Mouse (Mus musculus): ENCODE results near the gene Cramp1l. TPM values are rescaled to one million over a fixed set of nuclear protein-coding genes. Genes with fewer than 3 reads are reported as not detected.
"Not testable (repeated sequence)": the region's sequence is repeated elsewhere in the genome, so short reads cannot be mapped to it uniquely, and the experiment has no call there.

The Cramp1l gene
- polyA plus RNA-seq, 1 experiment from 2014 or later, result 13.0 TPM

GRCm38 (mm10) chr17:24943589-24943988 lies 72.0 kb downstream of the Cramp1l start:
- H3K27ac ChIP-seq (replicated peaks; ENCODE audit: low read depth, low read length); DNase-seq (ENCODE audit: low spot score); H3K4me1 ChIP-seq (ENCODE audit: control insufficient read depth, insufficient read depth, low read length); H3K27me3 ChIP-seq (ENCODE audit: control insufficient read depth, insufficient read depth, low read length); H3K9ac ChIP-seq (ENCODE audit: low read length); ATAC-seq (ENCODE audit: insufficient number of reproducible peaks, low FRiP score, low TSS enrichment, low read depth); H3K9me3 ChIP-seq (ENCODE audit: control insufficient read depth, low read length); H3K4me3 ChIP-seq (ENCODE audit: low read depth, low read length); H3K4me2 ChIP-seq (ENCODE audit: low read depth, severe bottlenecking): not testable (repeated sequence)
- peaks cover 17% of the 10 kb centered on the region for H3K36me3 ChIP-seq (ENCODE audit: control insufficient read depth, insufficient read depth, low read length)
- WGBS, result 93% methylated on average over 1 of the region's 1 CpGs

- no peak overlapping the region for H3K9ac ChIP-seq (ENCODE audit: low read length)
- no peak overlapping the region for H3K4me2 ChIP-seq (ENCODE audit: low read depth, severe bottlenecking)
- DNase-seq (ENCODE audit: low spot score) (no peak), ATAC-seq (ENCODE audit: insufficient number of reproducible peaks, low FRiP score, low TSS enrichment, low read depth) (no peak)
- H3K4me1 ChIP-seq (ENCODE audit: control insufficient read depth, insufficient read depth, low read length), result no peaks in the 10 kb centered on the region
- no peaks in the 10 kb centered on the region for H3K27me3 ChIP-seq (ENCODE audit: control insufficient read depth, insufficient read depth, low read length)
- H3K9me3 ChIP-seq (ENCODE audit: control insufficient read depth, low read length), result no peaks in the 10 kb centered on the region
- WGBS, result 88% methylated on average over 7 of the region's 7 CpGs
- no peak overlapping the region for H3K27ac ChIP-seq (replicated peaks; ENCODE audit: low read depth, low read length)
- H3K4me3 ChIP-seq (ENCODE audit: low read depth, low read length), result no peak overlapping the region
- H3K36me3 ChIP-seq (ENCODE audit: control insufficient read depth, insufficient read depth, low read length), result peaks cover 17% of the 10 kb centered on the region
Measured at GRCm38 (mm10) chr17:24943036-24943435, 72.6 kb downstream of the Cramp1l start.

DNA sequence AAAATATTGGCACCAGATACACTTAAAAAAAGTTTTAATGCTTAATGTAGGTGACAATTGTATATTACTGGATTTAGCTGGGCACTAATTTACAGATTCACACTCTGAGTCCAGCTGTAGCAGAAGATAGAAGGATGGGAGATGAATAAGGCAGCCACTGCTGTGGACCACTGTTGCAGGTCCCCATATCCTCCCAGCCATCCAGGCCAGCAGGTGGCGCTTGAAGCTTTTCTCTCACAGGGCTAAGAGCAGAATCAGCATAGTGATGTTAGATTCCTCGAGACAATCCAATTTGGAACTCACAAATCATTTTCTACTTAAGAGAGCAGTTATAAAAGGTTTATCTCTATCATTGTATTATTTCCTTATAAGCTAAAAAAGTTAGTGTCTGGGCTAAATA lies 73.1 kb downstream of the Cramp1l start:
- not testable (repeated sequence) for H3K27me3 ChIP-seq (ENCODE audit: control insufficient read depth, insufficient read depth, low read length); H3K4me3 ChIP-seq (ENCODE audit: low read depth, low read length); H3K27ac ChIP-seq (replicated peaks; ENCODE audit: low read depth, low read length); H3K9me3 ChIP-seq (ENCODE audit: control insufficient read depth, low read length); H3K4me1 ChIP-seq (ENCODE audit: control insufficient read depth, insufficient read depth, low read length); H3K4me2 ChIP-seq (ENCODE audit: low read depth, severe bottlenecking); DNase-seq (ENCODE audit: low spot score); ATAC-seq (ENCODE audit: insufficient number of reproducible peaks, low FRiP score, low TSS enrichment, low read depth); H3K9ac ChIP-seq (ENCODE audit: low read length)
- WGBS, result 19% methylated on average over 2 of the region's 2 CpGs
- H3K36me3 ChIP-seq (ENCODE audit: control insufficient read depth, insufficient read depth, low read length), result peaks cover 13% of the 10 kb centered on the region

GRCm38 (mm10) chr17:24937266-24937665 lies 78.3 kb downstream of the Cramp1l start:
- peak overlapping the region; percentile 69 for H3K4me2 ChIP-seq (ENCODE audit: low read depth, severe bottlenecking)
- peak overlapping the region; percentile 77 for H3K9ac ChIP-seq (ENCODE audit: low read length)
- no peaks in the 10 kb centered on the region for H3K9me3 ChIP-seq (ENCODE audit: control insufficient read depth, low read length)
- DNase-seq (ENCODE audit: low spot score) (no peak), ATAC-seq (ENCODE audit: insufficient number of reproducible peaks, low FRiP score, low TSS enrichment, low read depth) (no peak; the same call in 1 of the 2 replicates)
- WGBS, result 54% methylated on average over 6 of the region's 6 CpGs
- H3K4me3 ChIP-seq (ENCODE audit: low read depth, low read length), result peak overlapping the region; percentile 93
- H3K36me3 ChIP-seq (ENCODE audit: control insufficient read depth, insufficient read depth, low read length), result no peaks in the 10 kb centered on the region
- H3K4me1 ChIP-seq (ENCODE audit: control insufficient read depth, insufficient read depth, low read length), result peaks cover 8% of the 10 kb centered on the region
- no peak overlapping the region for H3K27ac ChIP-seq (replicated peaks; ENCODE audit: low read depth, low read length)
- H3K27me3 ChIP-seq (ENCODE audit: control insufficient read depth, insufficient read depth, low read length), result no peaks in the 10 kb centered on the region

- no peaks in the 10 kb centered on the region for H3K27me3 ChIP-seq (ENCODE audit: control insufficient read depth, insufficient read depth, low read length)
- H3K4me2 ChIP-seq (ENCODE audit: low read depth, severe bottlenecking), result peak within 1 kb of the TSS; percentile 69
- H3K27ac ChIP-seq (replicated peaks; ENCODE audit: low read depth, low read length), result no peak within 1 kb of the TSS; the same call in 1 of the 2 replicates
- H3K4me1 ChIP-seq (ENCODE audit: control insufficient read depth, insufficient read depth, low read length), result peaks cover 8% of the 10 kb centered on the region
- H3K9ac ChIP-seq (ENCODE audit: low read length), result peak within 1 kb of the TSS; percentile 77
- whole genome bisulfite sequencing, result under 1% methylated on average over 78 of the region's 78 CpGs
- ATAC-seq (ENCODE audit: insufficient number of reproducible peaks, low FRiP score, low TSS enrichment, low read depth) (peak; percentile 94), DNase-seq (ENCODE audit: low spot score) (peak; percentile 95)
- H3K36me3 ChIP-seq (ENCODE audit: control insufficient read depth, insufficient read depth, low read length), result no peaks in the 10 kb centered on the region
- H3K4me3 ChIP-seq (ENCODE audit: low read depth, low read length), result peak within 1 kb of the TSS; percentile 93
- H3K9me3 ChIP-seq (ENCODE audit: control insufficient read depth, low read length), result no peaks in the 10 kb centered on the region
Measured at GRCm38 (mm10) chr17:24936259-24937237, 79.0 kb downstream of the Cramp1l start, which contains the start of gene Mapk8ip3. Gene Mapk8ip3, minus strand, starts transcription at chr17:24936977.

- ATAC-seq (ENCODE audit: insufficient number of reproducible peaks, low FRiP score, low TSS enrichment, low read depth), result no peak
- no peak overlapping the region for H3K27ac ChIP-seq (replicated peaks; ENCODE audit: low read depth, low read length)
Measured at GRCm38 (mm10) chr17:24935666-24936065, 79.9 kb downstream of the Cramp1l start.

GRCm38 (mm10) chr17:24934926-24935325 lies 80.7 kb downstream of the Cramp1l start:
- 92% methylated on average over 4 of the region's 4 CpGs for WGBS
- H3K36me3 ChIP-seq (ENCODE audit: control insufficient read depth, insufficient read depth, low read length), result no peaks in the 10 kb centered on the region
- no peak for ATAC-seq (ENCODE audit: insufficient number of reproducible peaks, low FRiP score, low TSS enrichment, low read depth)
- H3K9me3 ChIP-seq (ENCODE audit: control insufficient read depth, low read length), result no peaks in the 10 kb centered on the region
- no peak overlapping the region for H3K4me3 ChIP-seq (ENCODE audit: low read depth, low read length)
- H3K27me3 ChIP-seq (ENCODE audit: control insufficient read depth, insufficient read depth, low read length), result no peaks in the 10 kb centered on the region
- H3K27ac ChIP-seq (replicated peaks; ENCODE audit: low read depth, low read length), result no peak overlapping the region
- no peak overlapping the region for H3K9ac ChIP-seq (ENCODE audit: low read length)
- H3K4me2 ChIP-seq (ENCODE audit: low read depth, severe bottlenecking), result peak overlapping the region; percentile 20; the same call in 1 of the 2 replicates
- no peak for DNase-seq (ENCODE audit: low spot score)
- peaks cover 8% of the 10 kb centered on the region for H3K4me1 ChIP-seq (ENCODE audit: control insufficient read depth, insufficient read depth, low read length)

More at GRCm38 (mm10) chr17:24935666-24936065, 79.9 kb downstream of the Cramp1l start:
- Histone ChIP-seq H3K9ac (ENCODE audit: low read length) (peak overlapping the region; percentile 0; the same call in 1 of the 2 replicates), H3K27me3 (ENCODE audit: control insufficient read depth, insufficient read depth, low read length) (no peaks in the 10 kb centered on the region), H3K4me3 (ENCODE audit: low read depth, low read length) (peak overlapping the region; percentile 93), H3K4me1 (ENCODE audit: control insufficient read depth, insufficient read depth, low read length) (peaks cover 8% of the 10 kb centered on the region), H3K36me3 (ENCODE audit: control insufficient read depth, insufficient read depth, low read length) (no peaks in the 10 kb centered on the region), H3K9me3 (ENCODE audit: control insufficient read depth, low read length) (no peaks in the 10 kb centered on the region), H3K4me2 (ENCODE audit: low read depth, severe bottlenecking) (peak overlapping the region; percentile 69)
- DNase-seq (ENCODE audit: low spot score), result no peak

GRCm38 (mm10) chr17:24933163-24933562 lies 82.4 kb downstream of the Cramp1l start:
- Histone ChIP-seq H3K36me3 (ENCODE audit: control insufficient read depth, insufficient read depth, low read length) (no peaks in the 10 kb centered on the region), H3K4me2 (ENCODE audit: low read depth, severe bottlenecking) (no peak overlapping the region), H3K4me3 (ENCODE audit: low read depth, low read length) (no peak overlapping the region), H3K27me3 (ENCODE audit: control insufficient read depth, insufficient read depth, low read length) (no peaks in the 10 kb centered on the region), H3K27ac (replicated peaks; ENCODE audit: low read depth, low read length) (no peak overlapping the region), H3K9me3 (ENCODE audit: control insufficient read depth, low read length) (no peaks in the 10 kb centered on the region), H3K4me1 (ENCODE audit: control insufficient read depth, insufficient read depth, low read length) (peaks cover 8% of the 10 kb centered on the region), H3K9ac (ENCODE audit: low read length) (no peak overlapping the region)
- 76% methylated on average over 4 of the region's 4 CpGs for WGBS
- DNase-seq (ENCODE audit: low spot score), result no peak
- ATAC-seq (ENCODE audit: insufficient number of reproducible peaks, low FRiP score, low TSS enrichment, low read depth), result no peak

All from limb, embryonic 11.5 days (tissue).